Mouse (Mus musculus) liver, embryonic 14.5 days (tissue): ENCODE data around the gene Il13.
A peak's percentile ranks its signal among the peaks of the same experiment; 100 is the strongest.

Experiments used
- CTCF ChIP-seq: IDR thresholded peaks from 2 replicates; pipeline ENCODE4 v1.5.1; 2016; ENCODE audit warnings: antibody characterized with exemption, low read depth, control low read depth
- EP300 ChIP-seq: IDR thresholded peaks from 2 replicates; pipeline ENCODE4 v1.6.1; 2016; ENCODE audit warnings: antibody characterized with exemption, low read depth

GRCm38 (mm10) chr11:53583151-53583550 is 51.4 kb downstream of the Il13 start:
- peak; percentile 43 for TF ChIP-seq CTCF
- TF ChIP-seq EP300, result no peak
